Mouse (Mus musculus) MEL (cell line): Measurements from ENCODE around the gene Gstp3. TPM values are rescaled to one million over a fixed set of nuclear protein-coding genes. Genes with fewer than 3 reads are reported as not detected.

Experiments
- DNase-seq: peaks from one replicate; pipeline ENCODE4 v3.0.0; 2011; ENCODE audit warnings: low read depth, low spot score
- H3K27ac ChIP-seq: 2 replicates; pipeline ENCODE4 v1.5.1; 2012; ENCODE audit warnings: low read depth, mild to moderate bottlenecking, control low read depth, low read length, moderate library complexity; ENCODE audit not compliant: control insufficient read depth
- H3K27me3 ChIP-seq, 2 experiments: fragments of 150-350 bp in 1 of 2; sonication (generic) in 1 of 2; 2 replicates each; pipeline ENCODE4 v1.6.1; 2012; ENCODE audit warnings: low read length in 2 of 2, mild to moderate bottlenecking in 2 of 2, improper control_type of control experiment in 1 of 2, moderate library complexity in 1 of 2; ENCODE audit not compliant: insufficient read depth in 2 of 2, control insufficient read depth in 1 of 2
- H3K36me3 ChIP-seq, 2 experiments: 2 replicates each; pipeline ENCODE4 v1.6.1; 2012 to 2014; ENCODE audit warnings: low read length in 2 of 2, improper control_type of control experiment in 1 of 2, inconsistent platforms in 1 of 2, mild to moderate bottlenecking in 1 of 2; ENCODE audit not compliant: insufficient read depth in 2 of 2, control insufficient read depth in 1 of 2
- H3K4me1 ChIP-seq, 2 experiments: fragments of 150-350 bp in 1 of 2; sonication (generic) in 1 of 2; 2 replicates each; pipeline ENCODE4 v1.6.1; 2012; ENCODE audit warnings: low read length in 2 of 2, improper control_type of control experiment in 1 of 2, mild to moderate bottlenecking in 1 of 2; ENCODE audit not compliant: insufficient read depth in 2 of 2, control insufficient read depth in 1 of 2
- H3K4me3 ChIP-seq, 2 experiments: fragments of 150-350 bp in 1 of 2; sonication (generic) in 1 of 2; 2 replicates each; pipeline ENCODE4 v1.5.1; 2012; ENCODE audit warnings: low read depth in 2 of 2, low read length in 2 of 2, mild to moderate bottlenecking in 2 of 2, moderate library complexity in 2 of 2, control low read depth in 1 of 2, improper control_type of control experiment in 1 of 2; ENCODE audit not compliant: control insufficient read depth in 1 of 2, insufficient read depth in 1 of 2
- H3K79me2 ChIP-seq: 2 replicates; pipeline ENCODE4 v1.6.1; 2012; ENCODE audit warnings: mild to moderate bottlenecking, low read length, moderate library complexity; ENCODE audit not compliant: control insufficient read depth, poor library complexity, insufficient read depth
- H3K9ac ChIP-seq: 2 replicates; pipeline ENCODE4 v1.6.1; 2012; ENCODE audit warnings: low read depth, mild to moderate bottlenecking, control low read depth, low read length, moderate library complexity; ENCODE audit not compliant: control insufficient read depth, poor library complexity, severe bottlenecking
- H3K9me3 ChIP-seq: fragments of 150-350 bp; sonication (generic); replicated peaks from 2 replicates; pipeline ENCODE4 v1.6.1; 2012; ENCODE audit warnings: mild to moderate bottlenecking, low read length, improper control_type of control experiment, moderate library complexity; ENCODE audit not compliant: insufficient read depth
- CHD1 ChIP-seq: IDR thresholded peaks from 2 replicates; pipeline ENCODE4 v1.6.1; 2012; ENCODE audit warnings: low read depth, mild to moderate bottlenecking, inconsistent platforms, low read length, improper control_type of control experiment
- CTCF ChIP-seq, 3 experiments: IDR thresholded peaks in 2 of 3; conservative IDR thresholded peaks in 1 of 3; 2 replicates each; pipeline ENCODE4 v1.5.1; 2011 to 2012; ENCODE audit warnings: low read length in 3 of 3, low read depth in 2 of 3, mild to moderate bottlenecking in 2 of 3, improper control_type of control experiment in 1 of 3, inconsistent platforms in 1 of 3, mixed read lengths in 1 of 3, moderate library complexity in 1 of 3; ENCODE audit not compliant: control insufficient read depth in 1 of 3, insufficient read depth in 1 of 3, poor library complexity in 1 of 3, severe bottlenecking in 1 of 3
- E2F4 ChIP-seq: IDR thresholded peaks from 2 replicates; pipeline ENCODE4 v1.6.1; 2011; ENCODE audit warnings: low read depth, low read length, improper control_type of control experiment, borderline replicate concordance
- ELF1 ChIP-seq: IDR thresholded peaks from 2 replicates; pipeline ENCODE4 v1.6.1; 2014; ENCODE audit warnings: low read depth, mild to moderate bottlenecking, inconsistent platforms, low read length, improper control_type of control experiment, moderate library complexity
- GATA1 ChIP-seq: IDR thresholded peaks from 2 replicates; pipeline ENCODE4 v1.6.1; 2011; ENCODE audit warnings: low read depth, low read length, improper control_type of control experiment
- JUND ChIP-seq: IDR thresholded peaks from 2 replicates; pipeline ENCODE4 v1.6.1; 2011; ENCODE audit warnings: low read depth, mild to moderate bottlenecking, improper control_type of control experiment, low read length
- MEF2A ChIP-seq: IDR thresholded peaks from 2 replicates; pipeline ENCODE4 v1.6.1; 2014; ENCODE audit warnings: low read depth, mild to moderate bottlenecking, inconsistent platforms, low read length, improper control_type of control experiment; ENCODE audit not compliant: poor library complexity, insufficient replicate concordance, severe bottlenecking; ENCODE audit errors: extremely low read depth
- MYC ChIP-seq: IDR thresholded peaks from 2 replicates; pipeline ENCODE4 v1.6.1; 2011; ENCODE audit warnings: low read depth, mild to moderate bottlenecking, low read length, improper control_type of control experiment, moderate library complexity
- NELFE ChIP-seq: IDR thresholded peaks from 2 replicates; pipeline ENCODE4 v1.6.1; 2011; ENCODE audit warnings: low read depth, low read length, improper control_type of control experiment
- NRF1 ChIP-seq: IDR thresholded peaks from 2 replicates; pipeline ENCODE4 v1.6.1; 2014; ENCODE audit warnings: low read depth, mild to moderate bottlenecking, inconsistent platforms, low read length, improper control_type of control experiment, moderate library complexity; ENCODE audit not compliant: poor library complexity, insufficient read depth, severe bottlenecking
- POLR2AphosphoS2 ChIP-seq: IDR thresholded peaks from 2 replicates; pipeline ENCODE4 v1.6.1; 2011; ENCODE audit warnings: low read length, improper control_type of control experiment
- RAD21 ChIP-seq: IDR thresholded peaks from 2 replicates; pipeline ENCODE4 v1.6.1; 2011; ENCODE audit warnings: mild to moderate bottlenecking, low read depth, low read length, improper control_type of control experiment
- SMC3 ChIP-seq: IDR thresholded peaks from 2 replicates; pipeline ENCODE4 v1.6.1; 2011; ENCODE audit warnings: low read depth, low read length, improper control_type of control experiment
- TBP ChIP-seq: IDR thresholded peaks from 2 replicates; pipeline ENCODE4 v1.8.0; 2011; ENCODE audit warnings: low read depth, low read length, improper control_type of control experiment
- TCF12 ChIP-seq: IDR thresholded peaks from 2 replicates; pipeline ENCODE4 v1.6.1; 2014; ENCODE audit warnings: low read depth, mild to moderate bottlenecking, inconsistent platforms, low read length, improper control_type of control experiment, moderate library complexity
- USF2 ChIP-seq, 2 experiments: IDR thresholded peaks; 2 replicates each; pipeline ENCODE4 v1.6.1; 2011 to 2012; ENCODE audit warnings: improper control_type of control experiment in 2 of 2, low read length in 2 of 2, borderline replicate concordance in 1 of 2, inconsistent platforms in 1 of 2, low read depth in 1 of 2, mild to moderate bottlenecking in 1 of 2; ENCODE audit not compliant: insufficient read depth in 1 of 2
- ZC3H11A ChIP-seq: IDR thresholded peaks from 2 replicates; pipeline ENCODE4 v1.6.1; 2012; ENCODE audit warnings: low read depth, mild to moderate bottlenecking, inconsistent platforms, low read length, improper control_type of control experiment
- ZKSCAN1 ChIP-seq: IDR thresholded peaks from 2 replicates; pipeline ENCODE4 v1.6.1; 2012; ENCODE audit warnings: low read depth, mild to moderate bottlenecking, inconsistent platforms, low read length, improper control_type of control experiment, moderate library complexity
- ZNF384 ChIP-seq: IDR thresholded peaks from 2 replicates; pipeline ENCODE4 v1.6.1; 2012; ENCODE audit warnings: low read depth, mild to moderate bottlenecking, inconsistent platforms, low read length, improper control_type of control experiment
- polyA plus RNA-seq, 2 experiments: library from polyadenylated mRNA; stranded (reverse) in 1 of 2; unstranded in 1 of 2; fragments of >175 nt in 1 of 2; fragments of >200 nt in 1 of 2; gene quantifications; 2 replicates each; pipeline versions ENCODE4 v1.2.1 to v1.2.4; 2012; ENCODE audit warnings: low replicate concordance in 2 of 2, low read depth in 1 of 2; ENCODE audit not compliant: insufficient read length in 2 of 2, insufficient read depth in 1 of 2, missing spikeins in 1 of 2
- total RNA-seq: library from RNA; depleted of rRNA; stranded (reverse); fragments of 300-350 nt; gene quantifications from 2 replicates; pipeline ENCODE4 v1.2.3, GENCODE M21; 2012

The Gstp3 gene
- total and polyA plus RNA-seq, 3 experiments = 0.84 TPM; not detected in 2

DNA sequence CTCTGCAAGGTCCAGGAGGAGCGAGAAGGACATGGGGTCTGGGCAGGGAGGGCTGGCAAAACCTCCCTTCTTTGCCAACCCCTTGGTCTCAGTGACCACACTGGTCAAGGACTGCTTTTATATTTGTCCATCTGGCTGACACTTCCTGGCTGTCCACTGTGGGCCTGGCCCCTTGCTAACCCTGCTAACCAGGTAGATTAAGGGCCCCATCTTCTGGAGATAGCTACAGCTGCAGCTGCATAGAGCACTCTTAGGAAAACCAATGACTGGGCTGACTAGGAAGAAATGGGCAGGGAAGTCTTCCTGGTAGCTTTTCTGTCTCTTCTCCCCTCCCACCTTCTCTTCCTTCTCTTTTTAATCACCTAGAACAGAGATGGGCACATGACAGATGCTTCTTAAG is 25.6 kb upstream of the Gstp3 start:
- H3K36me3 ChIP-seq = no peaks in the 10 kb centered on the region
- H3K27ac ChIP-seq = no peak overlapping the region
- no peak for DNase-seq
- TF ChIP-seq USF2 (IDR thresholded peaks at IDR 0.05; ENCODE audit: borderline replicate concordance in 1 of 2, insufficient read depth in 1 of 2, low read depth in 1 of 2, low read length in 2 of 2) (no peak), ZKSCAN1 (no peak), JUND (no peak), ZNF384 (no peak), RAD21 (peak; percentile 21), TCF12 (no peak), SMC3 (0 out of 2 replicates have a peak, but pooled peaks have one; percentile 22), CTCF (IDR thresholded peaks at IDR 0.05 in 2 of 3, conservative IDR thresholded peaks at IDR 0.05 in 1 of 3; ENCODE audit: control insufficient read depth in 1 of 3, insufficient read depth in 1 of 3, low read depth in 2 of 3, low read length in 3 of 3, poor library complexity in 1 of 3, severe bottlenecking in 1 of 3) (peak in 1 of 3 experiments; percentile 23; a peak in 2 of 6 replicates), ZC3H11A (peak; percentile 12; the same call in 1 of the 2 replicates)
- TF ChIP-seq, all 39 proteins: peak for 4
- no peaks in the 10 kb centered on the region for H3K4me1 ChIP-seq
- no peaks in the 10 kb centered on the region for H3K79me2 ChIP-seq
- H3K4me3 ChIP-seq = no peak overlapping the region
- no peaks in the 10 kb centered on the region for H3K9me3 ChIP-seq
- H3K27me3 ChIP-seq = no peaks in the 10 kb centered on the region; a peak in 2 of 4 replicates
- H3K9ac ChIP-seq = no peak overlapping the region

GRCm38 (mm10) chr19:4083826-4084225 is 24.5 kb upstream of the Gstp3 start:
- no peak overlapping the region for H3K9ac ChIP-seq
- H3K9me3 ChIP-seq = no peaks in the 10 kb centered on the region
- H3K4me1 ChIP-seq = peaks cover 0 to 5% of the 10 kb centered on the region in 2 experiments; a peak in 1 of 4 replicates
- DNase-seq = no peak
- TF ChIP-seq USF2 (IDR thresholded peaks at IDR 0.05; ENCODE audit: borderline replicate concordance in 1 of 2, insufficient read depth in 1 of 2, low read depth in 1 of 2, low read length in 2 of 2) (no peak), CTCF (IDR thresholded peaks at IDR 0.05 in 2 of 3, conservative IDR thresholded peaks at IDR 0.05 in 1 of 3; ENCODE audit: control insufficient read depth in 1 of 3, insufficient read depth in 1 of 3, low read depth in 2 of 3, low read length in 3 of 3, poor library complexity in 1 of 3, severe bottlenecking in 1 of 3) (peak in 2 of 3 experiments; percentile 0 to 10; a peak in 1 of 6 replicates)
- H3K27ac ChIP-seq = no peak overlapping the region
- H3K36me3 ChIP-seq = no peaks in the 10 kb centered on the region
- H3K27me3 ChIP-seq = peaks cover 0 to 1% of the 10 kb centered on the region in 2 experiments; a peak in 2 of 4 replicates
- H3K4me3 ChIP-seq = no peak overlapping the region
- no peaks in the 10 kb centered on the region for H3K79me2 ChIP-seq

DNA sequence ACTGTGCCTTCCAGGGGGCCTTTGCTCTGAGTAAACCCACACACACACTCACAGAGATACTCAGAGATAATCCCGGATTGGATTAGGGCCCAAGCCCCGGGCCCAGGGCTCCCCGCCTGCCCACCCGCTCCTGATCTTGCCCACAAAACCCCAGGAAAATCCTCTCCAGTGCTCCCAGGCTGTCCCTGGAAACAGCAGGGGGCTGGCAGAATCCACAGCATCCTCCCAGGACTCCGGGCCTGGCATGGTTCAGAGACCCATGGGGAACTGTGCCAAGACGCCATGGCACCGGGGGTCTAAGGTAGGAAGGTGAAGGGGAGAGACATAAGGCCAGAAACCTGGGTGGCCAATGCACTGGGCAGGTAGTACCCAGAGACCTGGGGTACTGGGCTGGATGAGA is 23.9 kb upstream of the Gstp3 start:
- H3K27me3 ChIP-seq = peaks cover 0 to 1% of the 10 kb centered on the region in 2 experiments; a peak in 2 of 4 replicates
- TF ChIP-seq MEF2A (no peak), POLR2AphosphoS2 (no peak), NELFE (no peak), ELF1 (no peak), CHD1 (no peak), TBP (no peak), GATA1 (no peak), E2F4 (no peak), NRF1 (no peak), MYC (no peak)
- TF ChIP-seq, all 39 proteins: peak for 0
- H3K27ac ChIP-seq = no peak overlapping the region
- H3K9ac ChIP-seq = no peak overlapping the region
- H3K36me3 ChIP-seq = no peaks in the 10 kb centered on the region
- H3K79me2 ChIP-seq = no peaks in the 10 kb centered on the region
- H3K4me3 ChIP-seq = no peak overlapping the region
- H3K4me1 ChIP-seq = peaks cover 0 to 5% of the 10 kb centered on the region in 2 experiments; a peak in 1 of 4 replicates
- no peak for DNase-seq
- no peaks in the 10 kb centered on the region for H3K9me3 ChIP-seq
